Comparison of ENCODE assay signal across 8 mouse cellular contexts in genomic region chr11:29373050-29373395, GRCm38 (mm10). TPM values are rescaled to one million over a fixed set of nuclear protein-coding genes. Genes with fewer than 3 reads are reported as not detected.
A peak's percentile ranks its signal among the peaks of the same experiment; 100 is the strongest.
DNase-seq lines count a peak whose midpoint lies in the region; ATAC-seq and TF ChIP-seq lines count a peak whose summit lies in the region.

No protein-coding gene starts in this region.

- no peaks in the 10 kb centered on the region for H3K36me3 ChIP-seq in heart, embryonic 14.5 days (ENCODE audit: control insufficient read depth, insufficient read depth, low read length)
- H3K36me3 ChIP-seq in G1E (replicated peaks), result peaks cover 11% of the 10 kb centered on the region
- no peaks in the 10 kb centered on the region for H3K36me3 ChIP-seq in hindbrain, embryonic 11.5 days (ENCODE audit: control insufficient read depth, insufficient read depth, low read length)
- H3K36me3 ChIP-seq in midbrain, embryonic 11.5 days (ENCODE audit: control insufficient read depth, insufficient read depth, low read length), result no peaks in the 10 kb centered on the region

- intact Hi-C loops in heart, postnatal 25 days (cut with DNase I), result loop anchor here (5.0 to 10.0 kb wide), 3 partner anchors 154 to 482 kb away; partner anchors contain the start of genes Mtif2 and Rtn4

- H3K9ac ChIP-seq in heart, embryonic 14.5 days (ENCODE audit: low read length), result peak overlapping the region; percentile 96
- H3K9ac ChIP-seq in hindbrain, embryonic 11.5 days (ENCODE audit: low read depth, low read length), result peak overlapping the region; percentile 50
- peak overlapping the region; percentile 67 for H3K9ac ChIP-seq in midbrain, embryonic 11.5 days (ENCODE audit: low read length)

- peak overlapping the region; percentile 65 for H3K4me2 ChIP-seq in heart, embryonic 14.5 days (ENCODE audit: low read length)
- H3K4me2 ChIP-seq in hindbrain, embryonic 11.5 days (replicated peaks; ENCODE audit: low read depth, low read length), result peak overlapping the region; percentile 46
- H3K4me2 ChIP-seq in midbrain, embryonic 11.5 days, result peak overlapping the region; percentile 60

- no peak for DNase-seq in heart, postnatal 25 days (ENCODE audit: low spot score)
- no peak for DNase-seq in G1E (ENCODE audit: low spot score)
- DNase-seq in hindbrain, embryonic 11.5 days (ENCODE audit: low spot score), result no peak
- no peak for DNase-seq in midbrain, embryonic 11.5 days (ENCODE audit: low spot score, missing footprints)
- DNase-seq in spleen, adult 12 weeks (ENCODE audit: low spot score), result no peak
- DNase-seq in embryo, embryonic 10.5 days (ENCODE audit: low spot score), result no peak
- DNase-seq in thymus, postnatal 36 days, result no peak

- peak overlapping the region; percentile 88 to 97 for H3K4me3 ChIP-seq in heart, embryonic 14.5 days (ENCODE audit: control insufficient read depth in 1 of 2, insufficient read depth in 1 of 2, low read depth in 1 of 2, low read length in 2 of 2)
- peak overlapping the region; percentile 90 for H3K4me3 ChIP-seq in G1E (ENCODE audit: low read depth, low read length)
- peak overlapping the region; percentile 93 for H3K4me3 ChIP-seq in hindbrain, embryonic 11.5 days (ENCODE audit: low read depth, low read length)
- H3K4me3 ChIP-seq in midbrain, embryonic 11.5 days (ENCODE audit: low read depth, low read length), result peak overlapping the region; percentile 90

- no peak for ATAC-seq in heart, embryonic 14.5 days (ENCODE audit: insufficient number of reproducible peaks, insufficient read depth, low FRiP score, low read depth)
- ATAC-seq in G1E (ENCODE audit: extremely low read depth, insufficient number of reproducible peaks, low FRiP score, poor library complexity, severe bottlenecking), result no peak
- ATAC-seq in hindbrain, embryonic 11.5 days (ENCODE audit: low FRiP score), result no peak
- no peak for ATAC-seq in midbrain, embryonic 11.5 days (ENCODE audit: low FRiP score)

- no peaks in the 10 kb centered on the region for H3K27me3 ChIP-seq in heart, embryonic 14.5 days (ENCODE audit: control insufficient read depth, insufficient read depth, low read length)
- H3K27me3 ChIP-seq in G1E (ENCODE audit: insufficient read depth, low read length), result no peaks in the 10 kb centered on the region
- no peaks in the 10 kb centered on the region for H3K27me3 ChIP-seq in hindbrain, embryonic 11.5 days (ENCODE audit: control insufficient read depth, insufficient read depth, low read length)
- no peaks in the 10 kb centered on the region for H3K27me3 ChIP-seq in midbrain, embryonic 11.5 days (ENCODE audit: control insufficient read depth, insufficient read depth, low read length)

- H3K4me1 ChIP-seq in heart, embryonic 14.5 days (ENCODE audit: control insufficient read depth in 2 of 2, insufficient read depth in 2 of 2, low read length in 2 of 2), result peaks cover 4 to 10% of the 10 kb centered on the region in 2 experiments
- H3K4me1 ChIP-seq in G1E (ENCODE audit: insufficient read depth, low read depth, low read length), result peaks cover 11% of the 10 kb centered on the region
- no peaks in the 10 kb centered on the region for H3K4me1 ChIP-seq in hindbrain, embryonic 11.5 days (replicated peaks; ENCODE audit: control insufficient read depth, insufficient read depth, low read length)
- H3K4me1 ChIP-seq in midbrain, embryonic 11.5 days (ENCODE audit: control insufficient read depth, insufficient read depth, low read length), result peaks cover 6% of the 10 kb centered on the region

- peak overlapping the region; percentile 73 to 95; a peak in 2 of 4 replicates for H3K27ac ChIP-seq in heart, embryonic 14.5 days (replicated peaks in 1 of 2; ENCODE audit: control insufficient read depth in 1 of 2, insufficient read depth in 1 of 2, low read depth in 2 of 2, low read length in 2 of 2)
- H3K27ac ChIP-seq in hindbrain, embryonic 11.5 days (ENCODE audit: low read depth, low read length), result 0 out of 2 replicates have a peak overlapping the region, but pooled peaks have one; percentile 30
- no peak overlapping the region for H3K27ac ChIP-seq in midbrain, embryonic 11.5 days (ENCODE audit: low read depth, low read length)

- TF ChIP-seq CTCF in G1E (IDR thresholded peaks at IDR 0.05; ENCODE audit: low read depth, low read length), result no peak

- no peaks in the 10 kb centered on the region for H3K9me3 ChIP-seq in heart, embryonic 14.5 days (ENCODE audit: control insufficient read depth, low read length)
- H3K9me3 ChIP-seq in G1E (replicated peaks), result no peaks in the 10 kb centered on the region
- no peaks in the 10 kb centered on the region for H3K9me3 ChIP-seq in hindbrain, embryonic 11.5 days (ENCODE audit: control insufficient read depth, low read length)
- H3K9me3 ChIP-seq in midbrain, embryonic 11.5 days (ENCODE audit: control insufficient read depth, low read length), result no peaks in the 10 kb centered on the region

- WGBS in heart, embryonic 14.5 days, result 5% methylated on average over 10 of the region's 11 CpGs
- 4% methylated on average over 9 of the region's 11 CpGs for WGBS in hindbrain, embryonic 11.5 days
- 3% methylated on average over 11 of the region's 11 CpGs for WGBS in midbrain, embryonic 11.5 days

RNA-seq across cellular contexts. Expression of gene Ccdc88a, which starts 0.4 kb away (rescaled TPM):
- polyA plus RNA-seq in heart, embryonic 14.5 days (2014; fragmentation: Nextera tagmentation; extraction: Ambion mirVana), result 19.4 and 22.3 TPM in 2 replicates
- 10 to 100 TPM in 1 of 2 experiments, 1 to 10 TPM in 1; 7.7 to 10.6 TPM for total RNA-seq in heart, postnatal 25 days (2021)
- total RNA-seq in G1E (2014; fragmentation: Nextera tagmentation), result 85.9 and 86.2 TPM in 2 replicates
- total RNA-seq in G1E (2017), result 37.5 and 52.6 TPM in 2 replicates
- polyA plus RNA-seq in G1E (2012), result 13.0 and 15.6 TPM in 2 replicates
- polyA plus RNA-seq in hindbrain, embryonic 11.5 days (2014; fragmentation: Nextera tagmentation; extraction: Ambion mirVana), result 54.3 and 58.1 TPM in 2 replicates
- polyA plus RNA-seq in midbrain, embryonic 11.5 days (2014; fragmentation: Nextera tagmentation; extraction: Ambion mirVana), result 52.8 and 52.9 TPM in 2 replicates
